Mouse (Mus musculus): Measurements from ENCODE around the gene Gldn.

Gldn gene

GRCm38 (mm10) chr9:54286331-54286987 is at the start of gene Gldn:
Gene Gldn (plus strand): TSS chr9:54286486.
- DNase-seq: no peak

GRCm38 (mm10) chr9:54244869-54245665 is 41.2 kb upstream of the Gldn start:
- DNase-seq: no peak

- DNase-seq: no peak
Observed at GRCm38 (mm10) chr9:54264754-54265153, 21.5 kb upstream of the Gldn start.

- DNase-seq: no peak
Observed at GRCm38 (mm10) chr9:54268010-54268409, 18.3 kb upstream of the Gldn start, which contains the start of gene Cyp19a1. Gene Cyp19a1 (minus strand): TSS chr9:54268110.

GRCm38 (mm10) chr9:54269987-54270386 is 16.3 kb upstream of the Gldn start:
- DNase-seq: no peak

- DNase-seq: no peak
Observed at GRCm38 (mm10) chr9:54270889-54271288, 15.4 kb upstream of the Gldn start.

- DNase-seq: no peak
Observed at GRCm38 (mm10) chr9:54275283-54275682, 11.0 kb upstream of the Gldn start.

GRCm38 (mm10) chr9:54279046-54279589 is 7.2 kb upstream of the Gldn start:
- DNase-seq: no peak

GRCm38 (mm10) chr9:54287804-54288203 is 1.5 kb downstream of the Gldn start:
- DNase-seq: no peak

GRCm38 (mm10) chr9:54299389-54299788 is 13.1 kb downstream of the Gldn start:
- no peak for DNase-seq

GRCm38 (mm10) chr9:54299792-54300191 is 13.5 kb downstream of the Gldn start:
- no peak for DNase-seq

GRCm38 (mm10) chr9:54301255-54301654 is 15.0 kb downstream of the Gldn start:
- no peak for DNase-seq

- DNase-seq: no peak
Observed at GRCm38 (mm10) chr9:54308209-54308608, 21.9 kb downstream of the Gldn start.

GRCm38 (mm10) chr9:54308751-54309358 is 22.6 kb downstream of the Gldn start:
- DNase-seq: no peak

GRCm38 (mm10) chr9:54316363-54316762 is 30.1 kb downstream of the Gldn start:
- no peak for DNase-seq

GRCm38 (mm10) chr9:54323456-54323855 is 37.2 kb downstream of the Gldn start:
- no peak for DNase-seq

- no peak for DNase-seq
Observed at GRCm38 (mm10) chr9:54329201-54329600, 42.9 kb downstream of the Gldn start.

GRCm38 (mm10) chr9:54335582-54335981 is 49.3 kb downstream of the Gldn start:
- DNase-seq: no peak

GRCm38 (mm10) chr9:54336532-54337144 is 50.4 kb downstream of the Gldn start:
- peak; percentile 42 to 63 for DNase-seq

- DNase-seq: no peak
Observed at GRCm38 (mm10) chr9:54342026-54342425, 55.7 kb downstream of the Gldn start.

GRCm38 (mm10) chr9:54356756-54357155 is 70.5 kb downstream of the Gldn start:
- no peak for DNase-seq
